Mouse (Mus musculus) lung, postnatal 25 days (tissue): ENCODE data around the gene Birc3.
A peak's percentile ranks its signal among the peaks of the same experiment; 100 is the strongest.
"Not testable (repeated sequence)": the region's sequence is repeated elsewhere in the genome, so short reads cannot be mapped to it uniquely, and the experiment has no call there.

ENCODE experiments used
- DNase-seq: peaks from one replicate; pipeline ENCODE4 v3.0.0; 2022; ENCODE audit warnings: low spot score

Birc3 gene

DNA sequence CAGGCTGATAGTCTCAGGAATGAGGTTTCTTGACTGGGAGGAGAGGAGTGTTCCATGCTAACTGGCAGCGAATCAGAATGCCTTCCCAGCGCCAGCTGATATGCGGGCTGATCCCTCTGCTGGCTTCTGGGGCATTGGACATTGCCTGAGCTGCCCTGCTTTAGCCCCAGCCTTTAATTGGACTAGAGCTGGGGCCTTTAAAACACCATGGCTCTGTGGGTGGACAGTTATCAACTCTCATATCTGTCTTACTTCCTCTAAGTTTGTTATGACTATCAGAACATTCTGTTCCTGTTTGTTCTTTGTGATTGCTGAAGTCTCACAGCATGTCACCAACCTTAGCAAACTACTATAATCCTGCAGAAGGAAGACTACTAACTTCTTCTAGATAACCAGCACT lies 5.0 kb downstream of the Birc3 start:
- peak; percentile 71 for DNase-seq

DNA sequence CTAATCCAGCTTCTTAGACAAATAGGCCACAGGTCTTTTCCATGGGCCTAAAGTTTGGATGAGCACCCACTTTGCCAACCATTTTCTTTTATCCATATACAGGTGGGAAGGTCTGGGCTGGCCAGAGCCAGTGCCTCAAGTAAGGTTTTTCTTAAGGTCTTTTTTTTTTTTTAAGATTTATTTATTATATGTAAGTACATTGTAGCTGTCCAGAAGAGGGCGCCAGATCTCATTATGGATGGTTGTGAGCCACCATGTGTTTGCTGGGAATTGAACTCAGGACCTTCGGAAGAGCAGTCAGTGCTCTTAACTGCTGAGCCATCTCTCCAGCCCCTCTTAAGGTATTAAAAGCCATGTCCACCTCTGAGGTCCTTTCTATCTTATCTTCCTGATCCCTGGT lies 6.0 kb downstream of the Birc3 start:
- DNase-seq, result not testable (repeated sequence)

DNA sequence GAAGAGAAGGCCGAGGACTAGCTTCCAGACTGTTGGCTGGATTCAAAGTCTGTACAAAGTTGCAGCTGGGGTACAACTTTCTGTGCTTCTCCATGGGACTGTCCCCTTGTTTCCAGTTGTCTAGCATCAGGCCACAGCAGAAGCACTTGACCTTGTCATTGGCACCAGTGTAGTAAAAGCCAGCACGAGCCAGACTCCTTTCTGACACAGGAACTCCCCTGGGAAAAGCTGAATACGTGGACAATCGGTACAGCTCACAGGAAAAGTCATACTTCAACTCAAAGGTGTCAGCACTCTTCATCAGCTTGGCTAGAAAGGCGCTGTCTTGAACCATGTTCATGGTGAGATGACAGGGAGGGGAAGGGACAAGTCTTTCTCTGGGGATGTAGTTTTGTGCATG lies 12.0 kb downstream of the Birc3 start:
- no peak for DNase-seq

DNA sequence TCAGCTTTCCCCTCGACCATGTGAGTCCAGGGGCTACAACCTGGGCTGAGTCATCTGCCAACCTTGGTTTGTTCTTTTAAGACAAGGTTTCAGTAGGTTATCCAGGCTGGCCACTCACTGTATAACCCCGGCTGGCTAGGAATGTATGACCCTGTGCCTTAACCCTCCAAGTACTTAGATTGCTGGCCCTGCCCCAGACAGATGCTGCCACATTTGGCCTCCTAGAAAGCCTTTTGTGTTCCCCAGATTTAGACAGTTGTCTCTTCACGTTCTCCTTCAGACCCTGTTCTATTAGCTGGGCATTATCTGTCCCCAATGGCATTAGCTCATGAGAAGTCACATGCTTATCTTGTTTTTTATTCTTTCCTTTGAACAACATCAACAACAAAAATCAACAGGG lies 17.1 kb downstream of the Birc3 start:
- DNase-seq, result no peak

DNA sequence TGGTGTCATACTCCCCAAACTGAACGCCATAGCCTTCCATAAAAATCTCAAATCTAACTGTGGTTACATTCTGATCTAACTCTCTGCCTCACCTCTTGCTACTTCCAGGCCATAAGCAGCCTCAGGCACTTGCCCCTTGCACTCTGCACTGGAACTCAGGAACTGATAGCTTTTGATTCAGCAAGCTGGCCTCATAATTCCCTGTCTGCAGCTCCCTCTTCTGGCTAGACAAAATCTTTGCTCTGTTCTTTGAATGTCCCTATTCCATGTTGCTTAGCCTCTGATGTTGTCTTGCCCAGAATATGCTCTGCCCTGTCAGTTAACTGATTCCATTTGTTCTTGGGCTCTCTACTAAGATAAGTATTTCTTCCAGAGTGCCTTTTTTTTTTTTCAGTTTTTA lies 17.6 kb downstream of the Birc3 start:
- DNase-seq, result peak; percentile 54

DNA sequence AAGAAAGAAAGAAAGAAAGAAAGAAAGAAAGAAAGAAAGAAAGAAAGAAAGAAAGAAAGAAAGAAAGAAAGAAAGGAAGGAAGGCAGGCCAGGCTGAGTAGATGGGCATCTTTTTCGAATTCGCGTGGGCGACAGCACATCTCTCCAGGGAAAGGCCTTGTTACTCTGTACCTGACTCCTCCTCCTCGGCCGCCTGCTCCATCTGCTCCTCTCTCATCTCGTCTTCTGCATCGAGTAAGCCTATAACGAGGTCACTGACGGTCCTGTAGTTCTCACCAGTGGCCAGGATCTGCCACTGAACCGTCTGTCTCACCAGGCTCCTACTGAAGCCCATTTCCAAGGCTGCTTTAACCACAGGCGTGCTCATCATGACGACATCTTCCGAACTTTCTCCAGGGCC lies 18.8 kb downstream of the Birc3 start:
- DNase-seq, result not testable (repeated sequence)

DNA sequence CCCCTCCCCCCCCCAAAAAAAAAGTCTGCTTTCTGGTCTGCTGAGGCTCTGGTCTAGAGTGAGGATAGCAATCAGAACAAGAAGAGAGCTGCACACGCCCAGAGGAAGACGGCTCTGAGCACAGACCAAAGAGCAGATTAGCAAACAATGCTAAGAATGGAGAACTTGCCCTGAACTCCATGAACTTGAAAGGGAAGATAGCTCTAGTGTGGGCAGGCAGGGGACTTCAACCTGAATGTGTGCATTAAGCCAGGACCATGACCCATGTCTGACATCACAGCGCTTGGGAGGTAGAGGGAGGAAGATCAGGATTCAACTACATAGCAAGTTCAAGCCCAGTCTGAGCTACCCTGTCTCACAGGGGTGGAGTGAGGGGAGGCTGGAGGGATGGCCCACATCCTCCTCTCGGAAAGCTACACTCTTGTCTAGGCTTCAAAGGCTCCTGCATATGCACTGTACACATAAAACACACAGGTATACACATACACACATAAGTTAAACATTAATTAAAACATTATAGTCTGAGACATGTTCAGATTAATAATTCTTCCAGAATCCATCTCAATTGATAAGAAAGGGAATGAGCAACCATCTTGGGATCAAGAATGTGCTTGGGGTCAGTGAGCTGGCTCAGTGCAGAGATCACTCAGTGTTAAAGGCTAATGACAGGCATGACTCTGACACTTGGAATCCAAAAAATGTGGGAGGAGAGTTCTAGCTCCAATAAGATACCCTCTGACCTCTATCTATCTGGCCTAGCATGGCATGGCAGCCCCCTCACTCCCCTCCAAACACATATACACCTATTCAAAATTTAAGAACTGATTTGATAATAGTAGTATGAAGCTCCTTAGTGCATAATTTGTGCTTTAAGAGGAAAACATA lies 20.4 kb downstream of the Birc3 start:
- DNase-seq, result no peak

DNA sequence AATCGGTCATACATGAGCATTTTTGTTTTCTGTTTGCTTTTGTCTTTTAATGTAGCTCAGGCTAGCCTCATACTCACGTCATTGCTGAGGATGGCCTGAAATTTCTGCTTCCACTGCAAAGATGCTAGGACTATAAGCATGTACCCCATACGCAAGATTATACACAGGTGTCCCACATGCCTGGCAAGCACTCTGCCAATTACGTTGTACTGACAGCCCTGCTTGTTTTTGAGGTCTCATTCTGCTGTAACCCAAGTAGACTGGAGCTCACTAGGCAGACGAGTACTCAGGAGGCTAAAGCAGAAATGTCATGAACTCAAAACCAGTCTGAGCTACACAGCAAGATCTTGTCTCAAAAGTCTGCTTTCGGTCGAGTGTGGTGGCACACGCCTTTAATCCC lies 21.1 kb downstream of the Birc3 start:
- no peak for DNase-seq

DNA sequence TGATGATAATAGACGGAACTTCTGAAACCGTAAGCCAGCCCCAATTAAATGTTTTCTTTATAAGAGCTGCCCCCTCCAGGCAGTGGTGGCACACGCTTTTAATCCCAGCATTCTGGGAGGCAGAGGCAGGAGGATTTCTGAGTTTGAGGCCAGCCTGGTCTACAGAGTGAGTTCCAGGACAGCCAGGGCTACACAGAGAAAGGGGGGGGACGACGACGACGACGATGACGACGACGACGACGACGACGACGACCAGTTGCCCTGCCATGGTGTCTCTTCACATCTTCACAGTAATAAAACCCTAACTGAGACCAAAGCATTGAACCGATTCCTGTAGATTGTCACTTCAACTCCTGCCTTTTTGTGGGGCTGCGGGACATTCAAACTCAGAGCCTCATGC lies 24.8 kb downstream of the Birc3 start:
- DNase-seq, result no peak

DNA sequence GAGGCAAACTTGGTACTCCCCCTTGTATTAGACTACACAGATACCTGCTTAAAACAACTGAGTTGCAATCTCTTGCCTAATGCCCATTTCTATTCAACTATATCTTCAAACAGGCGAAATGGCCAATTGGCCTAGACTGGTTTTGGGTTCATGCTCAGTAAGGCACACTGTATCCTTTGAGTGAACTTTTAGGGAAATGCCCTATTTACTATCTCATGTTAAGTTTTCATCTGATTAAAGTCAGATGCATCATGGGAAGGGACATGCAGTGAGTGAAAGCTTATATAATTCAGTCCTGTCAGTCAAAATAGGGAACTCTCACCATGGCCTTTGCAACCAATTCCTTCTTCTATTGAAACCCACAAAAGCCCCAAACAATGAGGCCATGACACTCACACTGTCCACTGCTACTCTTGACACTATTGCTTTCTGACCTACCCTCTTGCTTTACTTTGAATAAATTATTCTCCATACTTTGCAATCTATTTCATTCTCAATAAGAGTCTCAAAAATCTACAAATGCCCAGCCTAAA lies 26.3 kb downstream of the Birc3 start:
- no peak for DNase-seq

DNA sequence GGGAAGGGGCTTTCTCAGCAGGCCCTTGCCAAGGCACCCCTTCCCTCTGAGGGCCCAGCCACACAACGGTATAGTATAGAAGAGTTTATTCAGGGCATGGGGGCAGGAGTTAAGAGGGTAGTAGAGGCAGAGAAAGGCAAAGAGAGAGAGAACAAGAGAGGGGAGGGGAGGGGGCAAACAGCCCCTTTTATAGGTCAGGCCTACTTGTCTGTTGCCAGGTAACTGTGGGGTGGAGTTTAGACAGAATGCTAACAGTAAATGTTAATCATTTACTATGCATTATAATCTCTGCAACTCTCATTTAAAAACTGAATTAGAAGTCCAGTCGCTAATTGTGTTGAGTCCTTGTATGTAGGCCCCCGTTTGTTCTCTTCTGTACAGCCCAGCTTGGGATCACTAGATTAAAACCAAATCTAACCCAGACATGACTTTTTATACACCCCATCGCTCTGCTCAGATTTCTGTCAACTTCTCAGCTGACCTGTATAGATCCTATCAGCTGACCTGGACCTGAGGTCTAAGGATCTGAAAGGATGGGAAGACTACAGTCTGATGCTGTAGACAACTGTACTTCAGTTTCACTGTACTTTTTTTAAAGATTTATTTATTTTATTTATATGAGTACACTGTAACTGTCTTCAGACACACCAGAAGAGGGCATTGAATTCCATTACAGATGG lies 27.6 kb downstream of the Birc3 start:
- DNase-seq, result no peak

DNA sequence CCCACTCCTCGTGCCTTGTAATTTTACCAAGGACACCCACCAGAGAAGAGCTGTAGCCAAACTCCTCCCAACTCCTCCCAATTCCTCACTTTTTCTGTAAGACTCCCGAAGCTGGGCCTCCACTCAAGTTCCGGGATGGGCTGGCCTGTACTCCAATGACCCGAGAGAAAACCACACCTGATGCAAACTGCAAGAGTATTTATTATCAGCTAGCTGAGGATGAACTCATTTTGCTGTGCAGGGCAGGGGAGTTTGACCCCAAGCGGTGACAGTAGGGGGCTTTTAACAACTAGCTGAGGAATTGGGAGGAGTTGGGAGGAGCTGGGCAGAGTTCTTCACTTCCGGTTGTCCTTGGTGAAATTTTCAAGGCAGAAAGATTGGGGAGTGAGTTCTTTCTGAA lies 31.8 kb downstream of the Birc3 start:
- no peak for DNase-seq

DNA sequence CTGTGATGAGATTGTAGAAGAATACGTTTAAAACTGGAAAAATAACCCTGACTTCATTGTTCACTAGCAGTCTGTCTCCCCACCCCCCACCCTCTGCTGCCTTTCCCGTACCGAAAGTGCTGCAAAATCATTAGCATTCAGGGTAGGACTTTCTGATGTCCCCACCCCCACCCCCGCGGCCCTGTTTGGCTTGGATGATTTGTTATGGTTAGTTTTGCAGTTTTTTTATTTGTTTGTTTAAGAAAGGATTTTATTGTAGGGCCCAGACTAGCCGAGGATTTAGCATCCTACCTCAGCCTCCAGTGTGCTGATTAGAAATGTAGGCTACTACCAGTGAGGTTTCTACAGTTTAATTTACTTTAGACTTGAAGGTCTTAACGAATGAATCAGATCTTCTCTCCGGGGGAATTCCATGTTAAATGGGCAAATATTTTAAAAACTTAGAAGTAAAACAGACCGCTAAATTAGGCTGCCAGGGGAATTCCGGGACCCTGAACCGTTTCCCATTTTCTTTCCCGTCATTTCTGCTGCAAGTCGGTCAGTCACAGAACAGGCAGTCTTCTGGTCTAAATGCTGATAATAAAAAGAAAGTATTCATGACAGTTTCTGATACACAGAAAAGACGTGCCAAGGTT lies 35.1 kb downstream of the Birc3 start:
- no peak for DNase-seq

DNA sequence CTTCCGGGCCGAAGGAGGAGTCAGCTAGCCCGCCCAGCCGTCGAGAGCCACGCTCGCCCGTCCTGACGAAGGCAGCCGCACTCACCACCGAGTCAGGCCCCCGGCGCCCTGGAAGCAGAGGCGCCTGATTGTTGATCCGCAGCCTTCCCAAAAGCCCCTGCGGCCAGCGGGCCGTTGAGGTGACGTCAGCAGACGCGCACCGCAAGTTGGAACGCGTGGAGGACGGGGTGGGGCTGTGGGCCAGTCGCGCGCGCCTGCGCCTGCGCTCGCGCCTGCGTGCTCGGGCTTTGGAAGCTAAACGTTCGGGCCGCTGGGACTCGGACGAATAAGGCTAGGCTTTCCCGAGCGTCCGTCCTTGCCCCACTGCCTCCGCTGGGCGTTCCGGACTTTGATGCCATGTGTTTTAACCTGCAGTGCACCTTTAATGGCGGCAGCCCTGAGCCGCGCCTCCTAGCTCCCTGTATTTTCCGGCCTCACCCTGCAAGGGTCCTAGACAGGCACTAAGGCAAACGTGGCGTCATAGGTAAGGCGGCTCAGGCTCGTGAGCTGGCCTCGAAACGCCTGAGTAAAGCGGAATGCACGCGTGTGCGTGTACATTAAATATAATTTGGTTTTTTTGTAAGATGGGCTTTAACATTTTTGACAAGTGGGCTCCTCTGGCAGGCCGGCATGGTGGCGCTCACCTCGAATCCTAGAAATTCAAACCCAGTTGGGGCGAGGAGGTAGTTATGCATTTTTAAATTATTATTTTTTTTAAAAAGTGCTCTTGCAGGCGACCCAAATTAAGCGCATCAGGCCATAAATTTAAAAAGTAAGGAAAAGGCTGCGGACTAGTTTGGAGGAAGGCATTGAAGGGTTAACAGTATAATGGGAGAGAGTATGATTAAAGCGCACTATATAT lies 35.8 kb downstream of the Birc3 start, which contains the start of gene Birc2:
Birc2 (minus strand) TSS at position 160 of the 901 bp plus-strand sequence.
- peak; percentile 96 for DNase-seq

DNA sequence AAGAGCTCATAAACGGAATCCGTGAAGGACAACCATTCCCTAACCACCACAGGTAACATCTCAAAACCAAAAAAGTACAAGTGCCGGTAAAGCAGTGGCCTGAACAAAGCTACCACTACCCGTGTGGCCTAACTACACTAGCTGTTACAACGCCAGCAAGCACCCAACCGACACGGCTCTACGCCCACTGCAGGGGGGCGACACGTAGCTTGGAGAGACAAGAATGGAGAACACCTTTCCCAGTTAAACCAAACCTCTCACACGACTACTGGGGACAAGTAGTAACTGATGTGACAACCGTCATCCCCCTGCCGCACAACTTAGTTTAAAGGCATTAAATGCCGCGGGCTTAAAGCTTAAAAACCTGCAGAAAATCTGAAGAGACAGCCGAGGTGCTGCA lies 36.7 kb downstream of the Birc3 start:
- DNase-seq, result peak; percentile 34

DNA sequence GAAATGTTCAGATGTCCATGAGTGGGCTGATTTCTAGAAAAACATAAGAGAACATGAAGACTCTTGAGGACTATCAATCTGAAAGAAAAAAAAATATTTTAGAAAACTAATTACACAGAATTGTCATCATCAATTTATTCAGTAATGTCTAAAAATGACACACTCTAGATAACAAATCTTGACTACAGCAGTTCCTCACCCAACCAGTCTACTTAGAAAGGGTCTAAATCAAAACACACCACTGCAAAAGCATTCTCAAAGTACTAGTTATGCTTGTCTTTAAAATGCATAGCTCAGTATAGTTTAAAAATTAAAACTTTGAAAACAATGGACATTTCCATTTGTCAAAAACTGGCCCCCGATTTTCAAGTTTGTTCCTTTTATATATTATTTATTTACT lies 37.7 kb downstream of the Birc3 start:
- DNase-seq, result no peak

DNA sequence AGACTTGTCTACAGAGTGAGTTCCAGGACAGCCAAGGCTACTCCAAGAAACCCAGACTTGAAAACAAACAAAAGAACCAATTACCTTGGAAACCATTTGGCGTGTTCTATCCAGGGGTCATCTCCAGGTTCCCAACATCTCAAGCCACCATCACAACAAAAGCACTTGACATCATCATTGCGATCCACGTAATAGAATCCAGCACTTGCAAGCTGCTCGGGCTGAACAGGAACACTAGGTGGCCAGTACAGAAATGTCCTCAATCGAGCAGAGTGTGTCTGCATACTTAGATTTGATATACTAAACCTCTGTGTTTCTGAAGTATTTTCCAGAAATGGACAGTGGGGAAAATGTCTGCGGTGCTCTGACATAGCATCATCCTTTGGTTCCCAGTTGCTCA lies 39.6 kb downstream of the Birc3 start:
- DNase-seq, result no peak

DNA sequence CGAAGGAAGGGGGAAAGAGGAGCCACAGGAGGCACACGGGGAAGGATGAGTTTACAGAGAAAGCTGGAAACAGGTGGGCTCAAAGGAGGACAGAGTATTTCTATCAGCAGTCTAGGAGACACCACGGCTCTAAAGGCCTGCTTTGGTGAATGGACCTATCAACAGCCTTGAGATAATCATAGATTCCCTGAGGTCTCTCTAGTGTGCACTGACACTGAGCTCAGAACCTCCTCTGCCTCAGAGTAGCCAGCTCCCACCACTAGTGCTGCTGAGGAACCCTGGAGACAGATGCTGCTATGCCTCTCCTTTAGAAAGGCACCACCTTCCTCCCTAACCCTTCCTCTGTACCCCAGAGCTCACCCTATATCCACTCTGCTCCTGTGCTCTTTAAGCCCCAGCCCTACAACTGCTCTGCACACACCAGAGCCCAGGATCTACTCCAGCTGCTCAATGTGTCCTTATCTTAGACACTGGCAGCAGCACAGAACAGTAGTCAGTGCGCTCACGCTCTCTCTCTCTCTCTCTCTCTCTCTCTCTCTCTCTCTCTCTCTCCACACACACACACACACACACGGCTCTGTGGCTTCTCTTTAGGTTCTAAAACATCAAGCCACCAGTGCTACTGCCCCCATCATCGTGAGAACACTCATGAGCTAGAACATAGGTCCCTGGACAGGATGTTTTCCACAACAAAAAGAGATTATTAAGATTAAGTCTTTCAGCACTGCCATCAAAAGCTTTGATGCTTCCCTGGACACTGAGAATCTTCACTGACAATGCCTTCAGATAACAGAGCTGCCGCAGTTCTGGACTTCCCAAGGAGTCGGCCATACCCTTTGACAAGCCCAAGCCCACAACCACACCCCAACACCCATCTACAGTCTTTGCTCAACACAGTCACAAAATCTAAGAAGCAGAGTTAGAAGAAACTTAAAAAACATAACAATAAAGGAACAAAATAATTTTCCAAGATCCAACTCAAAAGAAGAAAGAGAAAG lies 43.2 kb downstream of the Birc3 start:
- no peak for DNase-seq

DNA sequence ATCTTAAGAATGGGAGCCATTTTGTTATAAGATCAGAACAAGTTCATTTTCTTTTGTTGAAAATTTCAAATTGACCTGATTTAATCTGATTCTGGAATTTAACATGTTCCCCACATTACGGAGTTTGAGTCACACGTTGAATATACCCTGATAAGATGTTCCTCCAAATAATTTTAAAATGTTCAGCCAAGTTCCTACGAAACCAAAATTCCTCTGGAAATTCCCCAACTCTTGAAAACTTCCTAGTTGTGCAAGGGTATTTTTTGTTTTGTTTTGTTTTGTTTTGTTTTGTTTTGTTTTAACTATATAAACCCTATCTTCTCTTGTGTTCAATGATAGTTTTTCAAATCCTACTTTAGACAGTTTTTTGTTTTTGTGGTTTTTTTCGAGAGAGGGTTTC lies 44.3 kb downstream of the Birc3 start:
- peak; percentile 36 for DNase-seq

DNA sequence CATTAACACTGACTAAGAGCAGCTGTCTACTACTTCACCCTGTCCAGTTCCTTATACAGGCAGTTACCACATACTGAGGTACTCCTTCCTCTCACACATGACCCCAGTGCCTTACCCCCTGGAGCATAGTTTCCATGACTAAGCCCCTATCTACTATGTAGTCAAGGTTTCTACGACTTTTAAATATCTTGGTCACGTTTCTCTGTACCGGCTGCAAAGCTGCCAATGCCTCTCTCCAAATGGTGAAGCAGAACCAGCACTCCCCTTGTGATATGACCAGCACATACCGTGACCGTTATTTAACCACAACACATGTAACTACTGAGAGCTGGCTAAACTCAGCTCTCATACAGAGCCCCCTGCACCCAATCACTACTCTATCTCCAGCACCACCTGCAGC lies 48.1 kb downstream of the Birc3 start:
- no peak for DNase-seq
